Mouse (Mus musculus) brain, adult 10 weeks (tissue): ENCODE data around the gene Axl. TPM values are rescaled to one million over a fixed set of nuclear protein-coding genes. Genes with fewer than 3 reads are reported as not detected.

Experiments
- polyA plus RNA-seq: library from polyadenylated mRNA; stranded (reverse); fragments of 350-450 nt; fragmentation: Illumina TruSeq; extraction: RNeasy Lipid Tissue Mini Kit (QIAGEN cat#74804); gene quantifications from one replicate; pipeline ENCODE4 v1.2.3, GENCODE M21; 2015; ENCODE audit warnings: low read depth, low replicate concordance

Gene Axl
- 28.9 TPM for polyA plus RNA-seq

DNA sequence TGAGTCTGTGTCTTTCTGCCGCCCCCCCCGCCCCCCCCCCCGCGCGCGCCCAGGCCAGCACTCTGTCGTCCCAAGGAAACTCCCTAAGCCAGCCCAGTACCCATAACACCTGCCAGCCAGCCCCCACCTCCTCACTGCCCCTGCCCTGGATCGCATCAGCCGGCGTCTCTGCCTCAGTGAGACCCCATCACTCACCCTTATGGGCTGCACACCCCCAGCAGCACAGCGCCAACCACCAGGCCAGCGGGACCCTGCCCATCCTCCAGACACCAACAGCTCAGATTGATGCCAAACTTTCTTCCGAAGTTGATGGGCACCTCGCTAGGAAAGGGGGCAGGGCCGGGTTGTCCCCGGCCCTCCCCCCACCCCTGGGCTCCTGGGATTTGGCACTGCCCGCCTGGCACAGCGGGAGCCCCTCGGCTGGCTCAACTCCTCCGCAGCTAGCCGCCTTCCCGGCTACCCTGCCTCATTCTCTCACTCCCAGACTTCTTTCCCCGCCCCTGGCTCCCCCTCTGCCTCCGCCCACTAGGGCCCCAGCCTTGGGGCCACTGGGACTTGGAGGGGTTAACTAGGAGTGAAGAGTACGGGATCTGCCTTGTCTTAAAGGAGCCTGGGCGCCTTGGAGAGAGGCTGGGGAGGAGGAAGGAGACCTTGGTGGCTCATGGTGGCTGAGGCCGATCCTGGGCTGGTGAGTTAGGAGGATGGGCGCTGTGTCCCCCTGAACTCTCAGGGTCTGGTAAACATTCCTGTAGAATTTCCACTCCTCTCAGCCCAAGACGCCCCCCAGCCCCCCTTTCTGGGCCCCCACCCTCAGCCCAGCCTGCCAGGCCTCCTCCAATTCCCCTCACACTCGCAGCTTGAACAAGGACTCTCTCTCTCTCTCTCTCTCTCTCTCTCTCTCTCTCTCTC lies at the start of gene Axl:
Gene Axl (minus strand): TSS at position 486 of the 909 bp plus-strand sequence.

DNA sequence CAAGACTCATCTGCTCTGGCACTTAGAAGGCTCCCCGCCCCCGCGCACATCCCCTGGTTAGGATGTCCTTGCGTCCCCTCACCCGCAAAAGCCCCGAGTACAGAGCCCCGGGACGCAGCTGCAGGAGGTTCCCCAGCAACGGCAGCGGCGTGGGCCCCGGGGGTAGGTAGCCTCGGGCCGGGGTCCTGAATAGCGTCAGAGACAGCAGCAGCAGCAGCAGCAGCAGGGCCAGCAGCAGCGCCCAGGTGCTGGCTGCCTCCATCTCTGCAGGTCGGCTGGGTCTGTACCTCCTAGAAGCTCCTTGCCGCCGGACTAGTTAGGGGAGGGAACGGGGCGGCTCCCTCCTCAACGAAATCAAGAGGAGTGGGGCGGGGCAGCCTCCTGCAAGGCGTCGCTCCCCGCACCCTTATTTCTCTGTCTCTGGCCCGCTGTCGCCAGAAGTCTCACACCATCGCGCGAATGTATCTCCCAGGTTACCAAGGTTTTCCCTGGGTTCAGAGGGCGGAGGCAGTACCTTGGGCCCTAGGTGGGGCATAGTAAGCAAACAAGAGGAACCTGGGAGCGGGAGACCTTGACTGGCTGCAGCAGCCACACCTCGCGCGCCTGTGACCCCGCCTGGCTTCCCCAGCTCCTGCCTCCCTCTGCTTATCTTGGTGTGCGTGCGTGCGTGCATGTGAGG lies 27.9 kb upstream of the Axl start, which contains the start of gene Cyp2s1:
Gene Cyp2s1 (minus strand): TSS at position 673 of the 679 bp plus-strand sequence.

DNA sequence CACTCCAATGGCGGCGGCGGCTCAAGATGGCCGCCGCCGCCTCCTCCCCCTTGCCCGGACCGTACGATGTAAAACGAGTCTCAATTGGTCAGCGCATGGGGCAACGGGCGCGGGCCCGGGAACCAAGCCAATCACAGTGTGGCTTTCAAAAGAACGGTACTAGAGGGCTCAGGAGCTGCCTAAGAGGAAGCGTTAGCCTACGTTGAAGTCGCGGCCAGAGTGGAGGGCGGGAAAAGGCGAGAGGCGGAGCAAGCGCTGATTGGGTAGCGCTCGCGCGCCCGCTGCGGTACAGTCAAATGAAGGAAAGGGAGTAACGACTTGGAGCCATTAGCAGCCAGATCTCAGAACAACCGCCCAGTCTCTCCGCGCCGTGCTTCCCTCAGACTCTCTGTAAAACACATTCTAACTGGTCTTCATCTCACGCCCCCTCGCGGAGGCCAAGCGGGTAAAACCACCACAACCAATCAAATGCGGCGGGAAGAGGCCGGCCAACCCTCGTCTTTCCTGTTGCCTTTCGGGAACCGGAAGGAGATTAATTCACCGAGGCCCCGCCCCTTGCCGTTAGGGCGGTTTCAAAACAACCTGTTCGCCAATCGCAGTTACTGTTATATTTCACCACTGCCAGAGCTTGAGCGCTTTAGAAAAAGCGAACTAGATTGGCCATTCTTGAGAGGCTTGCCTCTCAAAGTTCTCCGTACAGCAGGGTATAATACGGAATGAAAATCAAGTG lies 33.6 kb downstream of the Axl start, which contains the start of gene Hnrnpul1:
Gene Hnrnpul1 (minus strand): TSS at position 20 of the 730 bp plus-strand sequence.

DNA sequence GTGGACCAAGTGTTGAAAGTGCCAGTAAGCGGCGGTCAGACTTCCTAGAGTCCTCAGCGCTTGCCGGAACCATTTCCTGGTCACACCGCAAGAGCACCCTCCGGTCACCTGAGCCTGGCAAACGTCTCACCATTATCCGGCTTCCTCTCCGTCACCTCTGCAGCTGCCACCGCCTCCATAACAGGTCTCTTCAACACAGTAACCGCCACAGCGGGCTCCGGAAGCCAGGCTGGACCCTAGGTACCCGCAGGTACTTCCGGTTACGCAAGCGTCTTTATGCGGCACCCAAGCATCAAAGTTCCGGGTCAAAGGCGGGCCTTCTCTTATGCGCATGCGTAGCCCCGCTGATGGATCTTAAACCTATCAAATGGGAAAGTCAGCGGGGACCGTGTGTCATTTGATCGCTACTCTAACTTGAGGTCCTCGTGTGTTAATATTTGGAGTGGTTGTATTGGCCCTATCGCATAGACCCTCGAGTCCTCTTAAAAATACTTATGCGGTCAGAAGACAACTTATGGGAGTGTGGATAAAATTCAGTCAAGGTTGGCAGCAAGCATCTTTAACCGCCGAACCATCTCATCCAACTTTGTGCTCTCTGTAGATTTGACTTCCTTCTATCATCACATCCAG lies 69.6 kb downstream of the Axl start, which contains the start of gene Ccdc97:
Gene Ccdc97 (minus strand): TSS at position 301 of the 630 bp plus-strand sequence.

Other genes starting within 250 kb of the Axl start
- gene Ceacam2, start 248.8 kb downstream of the Axl start, polyA plus RNA-seq: 0.88 TPM
- gene Erich4, start 172.8 kb downstream of the Axl start, polyA plus RNA-seq: not detected
- 62.6 TPM for gene Dmac2, start 169.3 kb downstream of the Axl start, polyA plus RNA-seq
- 0.24 TPM for gene B3gnt8, start 162.1 kb downstream of the Axl start, polyA plus RNA-seq
- 46.7 TPM for gene Bckdha, start 129.7 kb downstream of the Axl start, polyA plus RNA-seq
- gene Exosc5, start 129.5 kb downstream of the Axl start, polyA plus RNA-seq: 23.8 TPM
- gene Tmem91, start 113.5 kb downstream of the Axl start, polyA plus RNA-seq: 51.4 TPM
- 47.4 TPM for gene B9d2, start 107.9 kb downstream of the Axl start, polyA plus RNA-seq
- gene Tgfb1, start 101.7 kb downstream of the Axl start, polyA plus RNA-seq: 4.1 TPM
- gene Ccdc97, start 69.6 kb downstream of the Axl start, polyA plus RNA-seq: 40.0 TPM
- 55.6 TPM for gene Hnrnpul1, start 33.9 kb downstream of the Axl start, polyA plus RNA-seq
- gene Cyp2s1, start 28.2 kb upstream of the Axl start, polyA plus RNA-seq: 6.3 TPM
- not detected for gene Cyp2b10, start 108.9 kb upstream of the Axl start, polyA plus RNA-seq